Mouse (Mus musculus) CH12.LX (cell line): Measurements from ENCODE around the gene Scnn1a. TPM values are rescaled to one million over a fixed set of nuclear protein-coding genes. Genes with fewer than 3 reads are reported as not detected.

ENCODE experiments used
- DNase-seq: peaks from one replicate; pipeline ENCODE4 v3.0.0-alpha.2; 2013; ENCODE audit errors: extremely low read depth
- H3K27ac ChIP-seq: 2 replicates; pipeline ENCODE4 v1.5.1; 2012; ENCODE audit warnings: low read depth, mild to moderate bottlenecking, control low read depth, moderate library complexity; ENCODE audit not compliant: insufficient read depth
- H3K27me3 ChIP-seq: replicated peaks from 2 replicates; pipeline ENCODE3; 2012; ENCODE audit warnings: inconsistent platforms
- H3K36me3 ChIP-seq, 2 experiments: replicated peaks in 1 of 2; 2 replicates each; pipeline versions ENCODE3 to v1.6.1; 2012; ENCODE audit warnings: inconsistent platforms in 1 of 2, low read length in 1 of 2, mild to moderate bottlenecking in 1 of 2, mixed read lengths in 1 of 2, moderate library complexity in 1 of 2; ENCODE audit not compliant: control insufficient read depth in 1 of 2, insufficient read depth in 1 of 2
- H3K4me1 ChIP-seq, 2 experiments: 2 replicates each; pipeline ENCODE4 v1.6.1; 2012; ENCODE audit warnings: inconsistent platforms in 1 of 2, moderate library complexity in 1 of 2; ENCODE audit not compliant: insufficient read depth in 2 of 2, control insufficient read depth in 1 of 2
- H3K4me2 ChIP-seq: 2 replicates; pipeline ENCODE4 v1.6.1; 2012; ENCODE audit warnings: low read depth, mild to moderate bottlenecking, control low read depth; ENCODE audit not compliant: poor library complexity, insufficient read depth, severe bottlenecking
- H3K4me3 ChIP-seq, 3 experiments: fragments of 150-350 bp in 1 of 3; sonication (generic) in 1 of 3; replicated peaks in 1 of 3; 2 replicates each; pipeline versions ENCODE3 to v1.5.1; 2011 to 2012; ENCODE audit warnings: low read depth in 2 of 3, low read length in 2 of 3, mild to moderate bottlenecking in 2 of 3, moderate library complexity in 2 of 3, control low read depth in 1 of 3, improper control_type of control experiment in 1 of 3, inconsistent platforms in 1 of 3, mixed read lengths in 1 of 3; ENCODE audit not compliant: poor library complexity in 1 of 3
- H3K79me2 ChIP-seq: replicated peaks from 2 replicates; pipeline ENCODE4 v1.6.1; 2012; ENCODE audit warnings: mild to moderate bottlenecking, moderate library complexity; ENCODE audit not compliant: control insufficient read depth, poor library complexity, insufficient read depth, severe bottlenecking; ENCODE audit errors: extremely low read depth
- H3K9ac ChIP-seq: 2 replicates; pipeline ENCODE4 v1.6.1; 2012; ENCODE audit warnings: low read depth, mild to moderate bottlenecking, control low read depth, moderate library complexity; ENCODE audit not compliant: insufficient read depth
- H3K9me3 ChIP-seq: replicated peaks from 2 replicates; pipeline ENCODE3; 2012; ENCODE audit warnings: low read length, inconsistent platforms, mixed read lengths
- CHD1 ChIP-seq: IDR thresholded peaks from 2 replicates; pipeline ENCODE4 v1.6.1; 2012; ENCODE audit warnings: low read depth, low read length, improper control_type of control experiment, inconsistent platforms
- EP300 ChIP-seq: IDR thresholded peaks from 2 replicates; pipeline ENCODE4 v1.6.1; 2011; ENCODE audit warnings: low read length, improper control_type of control experiment
- IRF4 ChIP-seq: IDR thresholded peaks from 2 replicates; pipeline ENCODE4 v1.6.1; 2014; ENCODE audit warnings: low read depth, mild to moderate bottlenecking, inconsistent platforms, low read length, improper control_type of control experiment
- JUND ChIP-seq: conservative IDR thresholded peaks from 2 replicates; pipeline ENCODE4 v1.6.1; 2011; ENCODE audit warnings: low read depth, low read length, improper control_type of control experiment
- MAFK ChIP-seq: IDR thresholded peaks from 2 replicates; pipeline ENCODE4 v1.6.1; 2011; ENCODE audit warnings: low read length, improper control_type of control experiment; ENCODE audit not compliant: insufficient replicate concordance
- MXI1 ChIP-seq: IDR thresholded peaks from 2 replicates; pipeline ENCODE4 v1.6.1; 2011; ENCODE audit warnings: mild to moderate bottlenecking, low read depth, low read length, improper control_type of control experiment
- TBP ChIP-seq: conservative IDR thresholded peaks from 2 replicates; pipeline ENCODE4 v1.6.1; 2011; ENCODE audit warnings: low read depth, low read length, improper control_type of control experiment
- UBTF ChIP-seq: IDR thresholded peaks from 2 replicates; pipeline ENCODE4 v1.6.1; 2012; ENCODE audit warnings: low read depth, mild to moderate bottlenecking, inconsistent platforms, low read length, improper control_type of control experiment, moderate library complexity
- USF1 ChIP-seq: IDR thresholded peaks from 2 replicates; pipeline ENCODE4 v1.6.1; 2014; ENCODE audit warnings: low read depth, mild to moderate bottlenecking, inconsistent platforms, low read length, improper control_type of control experiment
- USF2 ChIP-seq: conservative IDR thresholded peaks from 2 replicates; pipeline ENCODE4 v1.6.1; 2011; ENCODE audit warnings: low read depth, low read length, improper control_type of control experiment
- ZNF384 ChIP-seq: IDR thresholded peaks from 2 replicates; pipeline ENCODE4 v1.6.1; 2012; ENCODE audit warnings: low read depth, low read length, improper control_type of control experiment, inconsistent platforms
- dilution Hi-C: fragments of 300-500 bp; cut with MboI; formaldehyde crosslinking; loops from 2 replicates; pipeline ENCODE4 v1.14.3; 2020; ENCODE audit warnings: low sequenced_read_pairs; ENCODE audit not compliant: extremely low pct_unique_long_range_greater_than_20kb, extremely low pct_ligation_motif_present
- in situ Hi-C: fragments of 300-500 bp; cut with MboI; formaldehyde crosslinking; loops from 3 replicates; pipeline ENCODE4 v1.14.3; 2019; ENCODE audit warnings: low sequenced_read_pairs, low pct_ligation_motif_present, low pct_unique_long_range_greater_than_20kb, mixed read lengths
- polyA plus RNA-seq: library from polyadenylated mRNA; unstranded; fragments of >175 nt; gene quantifications from 2 replicates; pipeline ENCODE4 v1.2.1, GENCODE M21; 2012; ENCODE audit warnings: low read depth; ENCODE audit not compliant: insufficient read length
- total RNA-seq, 2 experiments: library from RNA; depleted of rRNA; stranded (reverse); fragments of 300-350 nt in 1 of 2; fragments of >200 nt in 1 of 2; gene quantifications; 2 replicates each; pipeline ENCODE4 v1.2.3; 2012 to 2014

Scnn1a gene
- total and polyA plus RNA-seq, 3 experiments = not detected

GRCm38 (mm10) chr6:125314231-125314563 is 6.3 kb upstream of the Scnn1a start:
- H3K27me3 ChIP-seq = peaks cover 87% of the 10 kb centered on the region
- no peaks in the 10 kb centered on the region for H3K79me2 ChIP-seq
- H3K9me3 ChIP-seq = no peaks in the 10 kb centered on the region
- H3K4me3 ChIP-seq = no peak overlapping the region
- no peak overlapping the region for H3K4me2 ChIP-seq
- dilution Hi-C loops = no loop called here
- DNase-seq = no peak
- no peaks in the 10 kb centered on the region for H3K4me1 ChIP-seq
- TF ChIP-seq MXI1 (no peak), MAFK (no peak), ZNF384 (no peak), JUND (no peak)
- TF ChIP-seq, all 38 proteins: peak for 0
- H3K9ac ChIP-seq = no peak overlapping the region
- H3K36me3 ChIP-seq = no peaks in the 10 kb centered on the region
- H3K27ac ChIP-seq = no peak overlapping the region
- in situ Hi-C loops = no loop called here

GRCm38 (mm10) chr6:125314746-125315145 is 5.7 kb upstream of the Scnn1a start:
- in situ Hi-C loops = no loop called here
- dilution Hi-C loops = no loop called here

GRCm38 (mm10) chr6:125317077-125317476 is 3.4 kb upstream of the Scnn1a start:
- Histone ChIP-seq H3K4me3 (no peak overlapping the region), H3K4me2 (no peak overlapping the region), H3K9me3 (no peaks in the 10 kb centered on the region), H3K4me1 (no peaks in the 10 kb centered on the region), H3K27ac (no peak overlapping the region), H3K27me3 (peaks cover 94% of the 10 kb centered on the region), H3K79me2 (no peaks in the 10 kb centered on the region), H3K36me3 (no peaks in the 10 kb centered on the region), H3K9ac (no peak overlapping the region)
- dilution Hi-C loops (no loop called here), in situ Hi-C loops (no loop called here)
- TF ChIP-seq CHD1 (no peak), USF2 (no peak), EP300 (no peak), IRF4 (no peak), TBP (no peak), UBTF (no peak)
- no peak for DNase-seq

More at GRCm38 (mm10) chr6:125314746-125315145, 5.7 kb upstream of the Scnn1a start:
- Histone ChIP-seq H3K36me3 (no peaks in the 10 kb centered on the region), H3K9me3 (no peaks in the 10 kb centered on the region), H3K79me2 (no peaks in the 10 kb centered on the region), H3K9ac (no peak overlapping the region), H3K4me3 (no peak overlapping the region), H3K4me2 (no peak overlapping the region), H3K27ac (no peak overlapping the region), H3K27me3 (peaks cover 88% of the 10 kb centered on the region), H3K4me1 (no peaks in the 10 kb centered on the region)
- no peak for DNase-seq
- TF ChIP-seq JUND (no peak), USF1 (no peak), CHD1 (no peak), UBTF (no peak)
